Mouse (Mus musculus): ENCODE results near the gene E130218I03Rik. TPM values are rescaled to one million over a fixed set of nuclear protein-coding genes. Genes with fewer than 3 reads are reported as not detected.

The E130218I03Rik gene
- polyA plus RNA-seq (2012; rRNA removed) (not detected in 2 replicates), polyA plus RNA-seq (2014; fragmentation: Nextera tagmentation; extraction: Ambion mirVana) (not detected in 2 replicates)

DNA sequence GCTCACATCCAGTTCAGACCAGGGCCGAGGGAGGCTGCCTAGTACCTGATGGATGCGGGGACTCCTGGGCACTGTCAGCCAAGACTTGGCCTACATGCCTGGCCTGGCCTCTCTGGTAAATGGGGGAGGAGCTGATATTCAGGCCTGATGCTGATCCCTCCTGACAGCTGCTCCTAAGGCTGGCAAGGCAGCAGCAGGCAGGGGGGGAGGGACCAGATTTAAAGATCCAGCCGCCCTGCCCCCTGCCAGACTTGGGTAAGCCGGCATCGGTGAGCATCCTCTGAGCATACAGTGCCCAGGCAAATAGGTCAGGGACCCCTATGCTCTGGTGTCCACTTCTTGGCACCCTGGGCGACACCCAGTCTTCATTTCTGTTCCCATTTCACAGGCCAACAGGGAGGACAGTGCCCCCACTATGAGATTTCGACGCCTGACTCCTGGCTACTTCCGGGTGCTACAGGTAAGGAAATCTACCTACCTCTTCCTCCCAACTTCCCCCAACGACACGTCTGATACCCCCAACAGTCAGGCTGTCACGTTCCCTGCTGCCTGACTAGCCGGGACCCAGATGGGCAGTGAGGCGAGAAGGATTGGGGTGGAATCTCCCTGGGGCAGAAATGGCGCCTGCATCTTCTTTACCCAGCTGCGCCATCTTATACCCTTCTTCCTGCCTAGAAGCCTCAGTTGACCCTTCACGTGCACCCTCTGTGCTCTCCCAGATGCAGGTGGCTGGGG, at the start of gene E130218I03Rik:
Gene E130218I03Rik, plus strand, starts transcription at position 147 of the 735 bp plus-strand sequence.
- peak within 1 kb of the TSS; percentile 93 for H3K4me2 ChIP-seq (ENCODE audit: low read depth)
- peaks cover 2 to 6% of the 10 kb centered on the region in 2 experiments; a peak in 3 of 4 replicates for H3K4me1 ChIP-seq (replicated peaks; ENCODE audit: control insufficient read depth in 2 of 2, insufficient read depth in 2 of 2, low read length in 1 of 2)
- peak within 1 kb of the TSS; percentile 73 to 84; a peak in 3 of 4 replicates for H3K4me3 ChIP-seq (ENCODE audit: insufficient read depth in 1 of 2, low read depth in 2 of 2, low read length in 2 of 2)
- DNase-seq (ENCODE audit: low read depth in 3 of 3, low spot score in 3 of 3) (no peak), ATAC-seq (ENCODE audit: insufficient read depth) (no peak)
- peaks cover 13% of the 10 kb centered on the region for H3K27me3 ChIP-seq (ENCODE audit: control insufficient read depth, insufficient read depth, low read length)
- H3K9ac ChIP-seq (replicated peaks), result no peak within 1 kb of the TSS
- no peaks in the 10 kb centered on the region for H3K9me3 ChIP-seq (ENCODE audit: control insufficient read depth, low read length)
- WGBS (ENCODE audit: insufficient replicate concordance), result 82% methylated on average over 17 of the region's 17 CpGs
- H3K36me3 ChIP-seq (replicated peaks; ENCODE audit: control insufficient read depth, insufficient read depth, low read depth), result no peaks in the 10 kb centered on the region
- no peak within 1 kb of the TSS for H3K27ac ChIP-seq
- no peak for TF ChIP-seq CTCF (IDR thresholded peaks at IDR 0.05; ENCODE audit: low read depth)
- no peak for TF ChIP-seq EP300 (IDR thresholded peaks at IDR 0.05; ENCODE audit: low read depth)

GRCm38 (mm10) chr4:134199371-134199770, 44.1 kb upstream of the E130218I03Rik start:
- H3K27ac ChIP-seq, result no peak overlapping the region
- no peaks in the 10 kb centered on the region for H3K36me3 ChIP-seq (replicated peaks; ENCODE audit: control insufficient read depth, insufficient read depth, low read depth)
- H3K9me3 ChIP-seq (ENCODE audit: control insufficient read depth, low read length), result no peaks in the 10 kb centered on the region
- WGBS (ENCODE audit: insufficient replicate concordance), result 62% methylated on average over 2 of the region's 2 CpGs
- H3K4me2 ChIP-seq (ENCODE audit: low read depth), result no peak overlapping the region
- no peak for DNase-seq (ENCODE audit: low read depth in 3 of 3, low spot score in 3 of 3)
- H3K4me1 ChIP-seq (replicated peaks; ENCODE audit: control insufficient read depth in 2 of 2, insufficient read depth in 2 of 2, low read length in 1 of 2), result no peaks in the 10 kb centered on the region
- H3K27me3 ChIP-seq (ENCODE audit: control insufficient read depth, insufficient read depth, low read length), result no peaks in the 10 kb centered on the region
- TF ChIP-seq EP300 (IDR thresholded peaks at IDR 0.05; ENCODE audit: low read depth), result no peak
- no peak for TF ChIP-seq CTCF (IDR thresholded peaks at IDR 0.05; ENCODE audit: low read depth)
- H3K9ac ChIP-seq (replicated peaks), result no peak overlapping the region
- ATAC-seq (ENCODE audit: insufficient read depth), result no peak
- H3K4me3 ChIP-seq (ENCODE audit: insufficient read depth in 1 of 2, low read depth in 2 of 2, low read length in 2 of 2), result no peak overlapping the region

- Histone ChIP-seq H3K9ac (replicated peaks) (no peak within 1 kb of the TSS), H3K27ac (no peak within 1 kb of the TSS), H3K27me3 (ENCODE audit: control insufficient read depth, insufficient read depth, low read length) (no peaks in the 10 kb centered on the region), H3K4me3 (ENCODE audit: insufficient read depth in 1 of 2, low read depth in 2 of 2, low read length in 2 of 2) (no peak within 1 kb of the TSS), H3K36me3 (replicated peaks; ENCODE audit: control insufficient read depth, insufficient read depth, low read depth) (no peaks in the 10 kb centered on the region), H3K4me1 (replicated peaks; ENCODE audit: control insufficient read depth in 2 of 2, insufficient read depth in 2 of 2, low read length in 1 of 2) (no peaks in the 10 kb centered on the region; a peak in 1 of 4 replicates), H3K4me2 (ENCODE audit: low read depth) (no peak within 1 kb of the TSS), H3K9me3 (ENCODE audit: control insufficient read depth, low read length) (no peaks in the 10 kb centered on the region)
- ATAC-seq (ENCODE audit: insufficient read depth) (no peak), DNase-seq (ENCODE audit: low read depth in 3 of 3, low spot score in 3 of 3) (no peak)
- 69% methylated on average over 4 of the region's 4 CpGs for WGBS (ENCODE audit: insufficient replicate concordance)
- TF ChIP-seq CTCF (IDR thresholded peaks at IDR 0.05; ENCODE audit: low read depth) (no peak), EP300 (IDR thresholded peaks at IDR 0.05; ENCODE audit: low read depth) (no peak)
These were observed 40.6 kb upstream of the E130218I03Rik start, which contains the start of gene Gm7534 for GRCm38 (mm10) chr4:134202904-134203303. TSS of gene Gm7534 (minus strand) at chr4:134203004.

DNA sequence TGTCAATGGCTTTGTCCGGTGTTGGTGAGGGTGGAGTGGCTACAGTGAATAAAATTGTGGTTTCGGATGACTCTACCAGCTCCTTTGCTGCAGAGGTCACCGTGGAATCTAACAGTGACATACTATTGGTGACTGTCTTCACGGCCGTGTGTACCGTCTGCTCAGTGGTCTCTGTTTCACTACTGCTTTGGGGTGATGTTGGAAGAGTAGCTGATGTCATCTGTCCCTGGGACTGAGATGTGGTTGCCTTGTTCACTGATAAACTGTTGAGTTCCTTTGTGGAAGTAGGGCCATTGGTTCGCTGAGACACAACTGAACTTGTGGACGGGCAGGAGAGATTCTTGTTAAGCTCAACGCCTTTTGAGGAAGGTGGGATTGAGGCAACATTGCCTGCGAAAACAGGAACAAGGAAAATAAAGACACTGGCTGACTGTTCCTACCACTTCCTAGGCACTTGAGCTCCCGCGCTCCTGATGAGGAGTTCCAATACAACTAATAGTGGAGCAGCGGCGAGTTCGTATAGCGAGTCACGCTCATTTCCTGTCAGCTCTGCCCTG, 40.0 kb upstream of the E130218I03Rik start:
- TF ChIP-seq CTCF (IDR thresholded peaks at IDR 0.05; ENCODE audit: low read depth), result no peak
- TF ChIP-seq EP300 (IDR thresholded peaks at IDR 0.05; ENCODE audit: low read depth), result no peak
- 39% methylated on average over 17 of the region's 17 CpGs for WGBS (ENCODE audit: insufficient replicate concordance)
- Histone ChIP-seq H3K9me3 (ENCODE audit: control insufficient read depth, low read length) (no peaks in the 10 kb centered on the region), H3K4me1 (replicated peaks; ENCODE audit: control insufficient read depth in 2 of 2, insufficient read depth in 2 of 2, low read length in 1 of 2) (no peaks in the 10 kb centered on the region; a peak in 1 of 4 replicates), H3K9ac (replicated peaks) (no peak overlapping the region), H3K36me3 (replicated peaks; ENCODE audit: control insufficient read depth, insufficient read depth, low read depth) (no peaks in the 10 kb centered on the region), H3K4me3 (ENCODE audit: insufficient read depth in 1 of 2, low read depth in 2 of 2, low read length in 2 of 2) (no peak overlapping the region), H3K27ac (no peak overlapping the region), H3K27me3 (ENCODE audit: control insufficient read depth, insufficient read depth, low read length) (no peaks in the 10 kb centered on the region), H3K4me2 (ENCODE audit: low read depth) (no peak overlapping the region)
- ATAC-seq (ENCODE audit: insufficient read depth) (no peak), DNase-seq (ENCODE audit: low read depth in 3 of 3, low spot score in 3 of 3) (no peak)

- Histone ChIP-seq H3K9ac (replicated peaks) (no peak overlapping the region), H3K4me2 (ENCODE audit: low read depth) (no peak overlapping the region), H3K4me1 (replicated peaks; ENCODE audit: control insufficient read depth in 2 of 2, insufficient read depth in 2 of 2, low read length in 1 of 2) (no peaks in the 10 kb centered on the region; a peak in 1 of 4 replicates), H3K36me3 (replicated peaks; ENCODE audit: control insufficient read depth, insufficient read depth, low read depth) (no peaks in the 10 kb centered on the region), H3K9me3 (ENCODE audit: control insufficient read depth, low read length) (no peaks in the 10 kb centered on the region), H3K27ac (no peak overlapping the region), H3K4me3 (ENCODE audit: insufficient read depth in 1 of 2, low read depth in 2 of 2, low read length in 2 of 2) (no peak overlapping the region), H3K27me3 (ENCODE audit: control insufficient read depth, insufficient read depth, low read length) (no peaks in the 10 kb centered on the region)
- 45% methylated on average over 6 of the region's 6 CpGs for WGBS (ENCODE audit: insufficient replicate concordance)
- ATAC-seq (ENCODE audit: insufficient read depth) (no peak), DNase-seq (ENCODE audit: low read depth in 3 of 3, low spot score in 3 of 3) (no peak)
- TF ChIP-seq EP300 (IDR thresholded peaks at IDR 0.05; ENCODE audit: low read depth), result no peak
- no peak for TF ChIP-seq CTCF (IDR thresholded peaks at IDR 0.05; ENCODE audit: low read depth)
These were observed 36.9 kb upstream of the E130218I03Rik start for GRCm38 (mm10) chr4:134206488-134207053.
